Mouse (Mus musculus): ENCODE measurements around the gene Ralgapa2.

DNA sequence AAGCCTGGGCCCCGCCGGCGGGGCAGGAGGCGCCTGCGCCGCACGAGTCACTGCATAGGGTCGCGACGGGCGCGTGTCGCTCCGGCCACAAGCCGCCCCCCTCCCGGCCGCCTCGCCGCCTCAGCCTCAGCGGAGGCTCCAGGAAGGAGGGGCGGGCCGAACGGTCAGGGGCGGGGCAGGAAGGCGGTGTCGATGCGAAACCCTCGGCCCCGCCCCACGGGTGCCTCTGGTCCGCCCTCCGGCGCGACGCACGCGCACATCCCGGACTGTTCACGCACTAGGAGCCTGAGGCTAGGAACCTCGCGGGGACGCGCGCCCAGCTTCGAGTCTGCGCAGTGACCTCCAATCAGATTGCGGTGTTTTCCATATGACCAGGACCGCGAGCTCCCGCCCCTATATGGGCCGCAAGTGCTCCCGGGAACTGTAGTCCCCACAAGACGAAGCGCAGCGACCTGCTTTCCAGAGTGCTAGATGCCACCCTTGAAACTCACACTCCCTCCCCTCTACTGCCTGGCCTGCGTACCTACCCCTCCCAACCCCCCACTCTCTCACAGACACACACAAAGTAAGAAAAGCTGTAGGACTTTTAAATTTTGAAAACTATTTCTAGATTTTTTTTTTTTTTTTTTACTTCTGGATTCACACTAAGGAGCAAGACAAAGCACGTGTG, at the start of gene Ralgapa2:
- TF ChIP-seq CTCF (IDR thresholded peaks at IDR 0.05; ENCODE audit: insufficient read depth, low read length) (no peak), POLR2A (IDR thresholded peaks at IDR 0.05; ENCODE audit: borderline replicate concordance, extremely low read depth, low read depth, low read length) (peak; percentile 62; the same call in 1 of the 2 replicates)
